Mouse (Mus musculus) lung, adult 2 months (tissue): ENCODE results near the gene Arhgap24. TPM values are rescaled to one million over a fixed set of nuclear protein-coding genes. Genes with fewer than 3 reads are reported as not detected.

Experiments used
- DNase-seq: peaks from one replicate; pipeline ENCODE4 v3.0.0; 2022
- H3K4me1 ChIP-seq: fragments of 200-500 bp; 2 replicates; pipeline ENCODE4 v1.6.1; 2011; ENCODE audit warnings: low read length; ENCODE audit not compliant: control insufficient read depth, insufficient read depth
- H3K4me3 ChIP-seq: fragments of 200-500 bp; replicated peaks from 2 replicates; pipeline ENCODE3; 2011; ENCODE audit warnings: low read depth, mild to moderate bottlenecking, control low read depth, low read length; ENCODE audit errors: extremely low read depth
- CTCF ChIP-seq: fragments of 200-500 bp; IDR thresholded peaks from 2 replicates; pipeline ENCODE4 v1.5.1; 2011; ENCODE audit warnings: mild to moderate bottlenecking, low read length, control low read depth; ENCODE audit not compliant: insufficient read depth
- POLR2A ChIP-seq: fragments of 200-500 bp; IDR thresholded peaks from 2 replicates; pipeline ENCODE4 v1.6.1; 2011; ENCODE audit warnings: low read depth, mild to moderate bottlenecking, control low read depth, low read length, borderline replicate concordance; ENCODE audit errors: extremely low read depth
- WGBS: fragments of 180-500 bp; shearing (Covaris S2); methylation state at CpG from one replicate; pipeline ENCODE4 v1.1.7; 2018; 5-methylcytosine and 5-hydroxymethylcytosine counted together
- polyA plus RNA-seq: library from polyadenylated mRNA; depleted of rRNA; stranded (reverse); fragments of >200 nt; gene quantifications from 2 replicates; pipeline ENCODE4 v1.2.3, GENCODE M21; 2012

Arhgap24 gene
- polyA plus RNA-seq, 1 experiment: 12.1 TPM

DNA sequence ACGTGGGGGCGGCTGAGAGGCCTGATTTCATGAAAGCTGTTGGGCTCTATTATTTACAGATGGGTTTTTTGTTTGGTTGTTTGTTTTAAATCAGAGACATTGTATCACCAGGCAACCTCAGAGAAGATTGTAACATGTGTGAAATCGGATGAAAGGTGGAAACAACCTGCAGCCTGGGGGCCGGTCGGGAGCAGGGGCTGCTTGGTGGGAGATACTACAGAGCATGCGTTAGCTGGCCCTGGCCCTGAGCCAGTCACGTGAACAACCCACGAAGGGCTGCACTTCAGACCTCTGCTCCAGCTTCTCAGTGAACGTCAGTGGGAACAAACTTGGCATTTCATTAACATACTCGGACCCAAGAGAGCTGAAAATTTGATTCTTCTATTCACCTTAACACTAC, 284.5 kb downstream of the Arhgap24 start:
- no peak for DNase-seq
- no peak overlapping the region for H3K4me3 ChIP-seq
- TF ChIP-seq CTCF: no peak
- no peak for TF ChIP-seq POLR2A
- H3K4me1 ChIP-seq: no peaks in the 10 kb centered on the region; the same call in 1 of the 2 replicates
- WGBS: 77% methylated on average over 10 of the region's 10 CpGs

DNA sequence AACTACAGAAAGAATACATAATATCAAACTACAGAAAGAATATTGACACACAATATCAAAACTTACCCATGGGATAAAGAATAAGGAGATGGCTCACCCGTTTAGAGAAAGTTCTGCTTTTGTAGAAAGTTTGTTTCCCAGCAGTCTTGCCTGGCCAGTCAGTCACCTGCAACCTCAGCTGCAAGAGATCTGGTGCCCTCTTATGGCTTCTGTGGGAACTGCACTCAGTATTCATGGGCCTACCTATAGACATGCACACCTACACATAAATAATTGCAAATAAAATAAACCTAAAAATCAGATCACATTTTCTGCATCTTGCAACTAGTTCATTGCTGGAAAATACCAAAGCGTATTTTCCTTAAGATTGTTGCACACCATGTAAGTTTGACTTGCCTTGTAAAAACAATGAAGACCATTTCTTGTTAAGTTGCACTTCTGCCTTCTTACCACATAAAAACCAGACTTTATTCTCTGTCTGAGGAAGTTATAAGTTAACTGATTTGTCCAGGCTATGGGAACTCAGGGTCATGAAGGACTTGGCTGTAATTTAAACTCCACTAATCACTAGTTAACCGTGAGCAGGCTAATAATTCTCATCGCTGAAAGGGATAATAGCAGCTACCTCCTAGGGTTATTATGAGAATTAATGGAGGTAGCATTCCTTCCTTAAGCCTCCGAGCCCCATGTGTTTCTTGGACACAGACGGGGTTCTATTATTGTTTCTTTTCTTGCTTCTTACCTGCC, 285.3 kb downstream of the Arhgap24 start:
- DNase-seq: peak; percentile 34
- TF ChIP-seq CTCF (peak; percentile 64), POLR2A (no peak)
- no peak overlapping the region for H3K4me3 ChIP-seq
- no peaks in the 10 kb centered on the region; the same call in 1 of the 2 replicates for H3K4me1 ChIP-seq
- WGBS: 83% methylated on average over 6 of the region's 6 CpGs

DNA sequence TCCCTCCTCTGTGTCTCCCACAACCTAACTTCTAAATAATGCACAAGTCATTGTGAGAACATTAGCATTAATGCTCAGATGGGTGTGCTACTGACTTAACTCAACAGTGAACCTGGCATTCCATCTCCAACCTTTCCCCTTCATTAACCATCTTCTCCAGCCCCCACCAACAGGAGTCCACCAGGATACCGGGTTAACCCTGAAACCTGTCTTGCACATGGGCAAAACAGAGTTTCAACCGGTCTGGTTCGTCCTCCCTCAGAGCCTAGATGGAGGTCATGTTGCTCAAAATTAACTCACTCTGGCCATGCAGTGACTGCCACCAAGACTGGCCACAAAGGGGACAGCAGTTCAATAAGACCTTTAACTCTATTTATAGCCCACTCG, 285.9 kb downstream of the Arhgap24 start:
- no peak for TF ChIP-seq POLR2A
- H3K4me1 ChIP-seq: no peaks in the 10 kb centered on the region; the same call in 1 of the 2 replicates
- H3K4me3 ChIP-seq: no peak overlapping the region
- DNase-seq: no peak
- 82% methylated on average over 4 of the region's 4 CpGs for WGBS

DNA sequence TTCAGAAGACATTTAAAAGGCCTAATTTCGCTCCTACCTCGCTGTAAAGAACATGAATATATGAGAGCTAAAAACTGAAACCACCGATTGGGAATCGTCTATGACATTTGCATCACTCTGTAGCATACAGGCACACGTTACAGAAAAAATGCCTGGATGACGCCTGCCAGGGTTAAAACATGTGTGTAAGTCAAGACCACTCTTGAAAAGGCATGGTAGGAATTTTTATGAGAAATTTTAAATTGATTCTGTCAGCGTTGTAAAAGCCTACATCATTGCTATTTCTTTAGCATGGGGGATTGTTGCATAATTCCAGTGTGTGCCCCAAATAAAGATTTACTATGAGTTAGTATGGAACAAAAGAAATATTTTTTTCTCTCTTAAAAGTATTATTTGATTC, 286.6 kb downstream of the Arhgap24 start:
- no peaks in the 10 kb centered on the region; the same call in 1 of the 2 replicates for H3K4me1 ChIP-seq
- TF ChIP-seq CTCF (no peak), POLR2A (no peak)
- no peak for DNase-seq
- no peak overlapping the region for H3K4me3 ChIP-seq
- 79% methylated on average over 7 of the region's 7 CpGs for WGBS

DNA sequence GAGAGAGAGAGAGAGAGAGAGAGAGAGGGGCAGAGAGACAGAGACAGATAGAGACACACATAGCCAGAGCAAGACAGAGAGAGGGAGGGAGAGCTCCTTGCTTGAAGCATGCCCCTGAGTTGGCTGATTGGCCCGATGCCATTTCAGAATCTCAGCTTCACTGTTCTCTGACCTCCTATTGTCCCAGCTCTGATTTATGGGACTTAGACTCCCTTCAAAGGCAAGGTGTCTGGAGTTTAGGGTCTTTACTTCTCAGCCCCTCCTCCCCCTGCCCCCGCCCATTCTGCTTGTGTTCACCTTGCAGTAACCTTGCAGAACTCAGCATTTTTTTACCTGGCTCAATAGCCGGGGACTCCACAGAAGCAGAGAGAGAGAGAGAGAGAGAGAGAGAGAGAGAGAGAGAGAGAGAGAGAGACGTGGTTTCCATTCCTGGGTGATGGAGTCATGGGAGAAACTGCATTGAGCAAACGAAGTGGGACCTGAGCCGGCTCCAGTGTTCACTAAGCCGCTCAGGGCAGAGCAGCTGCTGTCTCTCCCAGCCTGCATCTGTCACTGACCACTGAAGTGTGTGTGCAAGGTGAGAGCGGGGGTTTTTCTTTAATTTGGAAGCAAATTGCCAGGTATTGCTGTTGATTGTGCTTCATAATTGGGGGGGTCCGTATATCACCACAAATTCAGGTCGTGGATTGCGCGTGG, 287.3 kb downstream of the Arhgap24 start:
- no peak for DNase-seq
- WGBS: 38% methylated on average over 12 of the region's 12 CpGs

DNA sequence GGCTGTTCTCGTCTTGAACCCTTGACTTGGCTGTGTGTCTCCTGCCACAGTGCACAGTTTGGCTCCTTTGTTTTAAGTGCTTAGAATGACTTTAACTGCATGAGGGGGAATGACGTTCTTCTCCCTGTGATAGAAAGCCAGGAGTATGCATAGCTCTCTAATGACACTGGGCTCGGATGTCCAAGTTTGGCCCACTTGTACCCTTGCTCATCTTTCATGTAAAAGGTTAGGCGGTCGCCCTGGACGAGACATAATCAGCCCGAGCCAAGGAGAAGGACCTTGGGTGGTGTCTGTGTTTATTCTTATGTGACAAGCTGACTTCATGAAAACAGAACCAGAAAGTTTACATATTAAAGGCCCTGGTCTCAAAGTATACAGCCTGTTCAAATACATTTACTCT, 289.4 kb downstream of the Arhgap24 start:
- WGBS: 49% methylated on average over 7 of the region's 7 CpGs
- TF ChIP-seq POLR2A: no peak
- TF ChIP-seq CTCF: no peak

More for the DNA sequence above, 287.3 kb downstream of the Arhgap24 start:
- Histone ChIP-seq H3K4me3 (no peak overlapping the region), H3K4me1 (no peaks in the 10 kb centered on the region; the same call in 1 of the 2 replicates)
- TF ChIP-seq CTCF: no peak
- no peak for TF ChIP-seq POLR2A

DNA sequence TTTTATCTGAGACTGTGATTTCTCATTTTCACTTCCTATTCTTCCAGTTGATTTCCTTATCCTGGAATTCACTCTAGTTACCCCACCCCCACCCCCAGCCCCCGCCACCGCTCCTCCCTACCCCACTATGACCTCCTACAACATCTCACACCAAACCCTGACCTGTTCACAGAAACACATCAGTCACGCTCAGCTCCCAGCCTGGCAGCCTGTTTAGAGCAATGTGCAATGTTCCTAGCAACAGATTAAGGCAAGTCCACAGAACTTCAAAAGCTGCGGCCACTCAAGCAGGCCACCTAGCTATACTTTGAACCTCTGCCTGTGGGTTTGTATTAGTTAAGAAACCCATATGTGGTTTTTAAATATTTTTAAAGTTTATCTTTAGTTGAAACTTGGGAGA, 293.3 kb downstream of the Arhgap24 start:
- WGBS: 46% methylated on average over 4 of the region's 4 CpGs
- TF ChIP-seq POLR2A (no peak), CTCF (no peak)
- no peak overlapping the region for H3K4me3 ChIP-seq
- DNase-seq: no peak
- no peaks in the 10 kb centered on the region; the same call in 1 of the 2 replicates for H3K4me1 ChIP-seq

More for the DNA sequence above, 289.4 kb downstream of the Arhgap24 start:
- Histone ChIP-seq H3K4me1 (no peaks in the 10 kb centered on the region; the same call in 1 of the 2 replicates), H3K4me3 (no peak overlapping the region)
- no peak for DNase-seq

DNA sequence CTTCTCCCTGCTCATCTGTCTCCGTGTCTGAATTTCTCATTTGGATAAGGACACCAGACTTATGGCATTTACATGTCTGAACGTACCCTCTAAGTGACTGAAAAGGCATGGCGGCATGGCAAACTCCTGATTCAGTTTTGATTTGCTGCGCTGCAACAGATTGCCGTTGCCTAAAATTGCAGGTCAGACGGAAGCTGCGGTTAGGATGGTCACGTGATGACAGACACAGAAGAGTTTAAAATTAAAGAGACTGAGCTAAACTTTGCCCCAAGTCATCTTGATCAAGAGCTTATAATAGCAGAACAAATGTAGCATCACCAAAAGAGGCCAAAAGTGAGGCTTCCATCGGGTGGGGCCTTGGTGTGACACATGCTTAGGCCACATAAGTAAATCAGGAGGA, 296.1 kb downstream of the Arhgap24 start:
- no peak for TF ChIP-seq POLR2A
- TF ChIP-seq CTCF: no peak
- Histone ChIP-seq H3K4me3 (no peak overlapping the region), H3K4me1 (no peaks in the 10 kb centered on the region; the same call in 1 of the 2 replicates)
- WGBS: 85% methylated on average over 9 of the region's 9 CpGs
- no peak for DNase-seq

DNA sequence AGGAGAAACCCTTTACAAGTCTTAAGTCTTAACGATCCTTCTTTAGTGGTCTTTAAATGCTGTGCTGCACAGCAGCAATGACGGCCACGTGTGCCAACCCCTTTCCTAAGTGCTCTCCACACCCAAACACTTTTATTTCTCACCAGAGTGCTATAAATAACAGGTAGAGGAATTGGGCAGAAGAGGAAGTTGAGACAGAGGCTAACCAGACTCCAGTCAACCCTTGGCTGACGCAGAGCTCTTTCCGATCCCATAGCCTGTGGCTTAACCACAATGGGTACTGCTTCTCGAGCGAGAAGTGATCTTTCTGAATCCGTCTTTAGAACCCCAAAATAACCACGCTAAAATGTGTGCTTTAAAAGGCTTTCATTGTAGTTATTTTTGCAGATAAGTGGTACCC, 296.7 kb downstream of the Arhgap24 start:
- no peak for TF ChIP-seq CTCF
- no peak for TF ChIP-seq POLR2A
- H3K4me3 ChIP-seq: no peak overlapping the region
- no peaks in the 10 kb centered on the region; the same call in 1 of the 2 replicates for H3K4me1 ChIP-seq
- DNase-seq: no peak
- WGBS: 49% methylated on average over 9 of the region's 9 CpGs
